Mouse (Mus musculus): ENCODE measurements around the gene Tcam1. TPM values are rescaled to one million over a fixed set of nuclear protein-coding genes. Genes with fewer than 3 reads are reported as not detected.

Tcam1 gene
- total and polyA plus RNA-seq, 3 experiments, result 4.6 to 8.9 TPM; not detected in 1

GRCm38 (mm10) chr11:106267871-106268270 is 8.6 kb upstream of the Tcam1 start:
- Histone ChIP-seq H3K36me3 (ENCODE audit: control insufficient read depth in 1 of 2, insufficient read depth in 2 of 2, low read length in 2 of 2) (peaks cover 13 to 28% of the 10 kb centered on the region in 2 experiments), H3K9me3 (replicated peaks; ENCODE audit: insufficient read depth, low read length) (no peaks in the 10 kb centered on the region), H3K4me3 (ENCODE audit: control insufficient read depth in 1 of 2, insufficient read depth in 1 of 2, low read depth in 2 of 2, low read length in 2 of 2) (no peak overlapping the region), H3K79me2 (ENCODE audit: control insufficient read depth, insufficient read depth, low read length, poor library complexity) (peaks cover 39% of the 10 kb centered on the region), H3K4me1 (ENCODE audit: control insufficient read depth in 1 of 2, insufficient read depth in 2 of 2, low read length in 2 of 2) (peaks cover 0 to 24% of the 10 kb centered on the region in 2 experiments; a peak in 3 of 4 replicates), H3K27me3 (ENCODE audit: control insufficient read depth in 1 of 2, insufficient read depth in 2 of 2, low read length in 2 of 2) (no peaks in the 10 kb centered on the region), H3K27ac (ENCODE audit: control insufficient read depth, low read depth, low read length) (no peak overlapping the region), H3K9ac (ENCODE audit: control insufficient read depth, low read depth, low read length, poor library complexity, severe bottlenecking) (no peak overlapping the region)
- no peak for TF ChIP-seq E2F4 (IDR thresholded peaks at IDR 0.05; ENCODE audit: borderline replicate concordance, low read depth, low read length)
- no peak for TF ChIP-seq UBTF (IDR thresholded peaks at IDR 0.05; ENCODE audit: borderline replicate concordance, insufficient read depth, low read depth, low read length)
- no peak for TF ChIP-seq NRF1 (IDR thresholded peaks at IDR 0.05; ENCODE audit: insufficient read depth, low read depth, low read length, poor library complexity, severe bottlenecking)
- no peak for DNase-seq (ENCODE audit: low read depth, low spot score)

GRCm38 (mm10) chr11:106268326-106269059 is 8.0 kb upstream of the Tcam1 start:
- Histone ChIP-seq H3K9me3 (replicated peaks; ENCODE audit: insufficient read depth, low read length) (no peaks in the 10 kb centered on the region), H3K36me3 (ENCODE audit: control insufficient read depth in 1 of 2, insufficient read depth in 2 of 2, low read length in 2 of 2) (peaks cover 13 to 23% of the 10 kb centered on the region in 2 experiments), H3K79me2 (ENCODE audit: control insufficient read depth, insufficient read depth, low read length, poor library complexity) (peaks cover 43% of the 10 kb centered on the region), H3K9ac (ENCODE audit: control insufficient read depth, low read depth, low read length, poor library complexity, severe bottlenecking) (no peak overlapping the region), H3K4me1 (ENCODE audit: control insufficient read depth in 1 of 2, insufficient read depth in 2 of 2, low read length in 2 of 2) (peaks cover 0 to 24% of the 10 kb centered on the region in 2 experiments; a peak in 3 of 4 replicates), H3K4me3 (ENCODE audit: control insufficient read depth in 1 of 2, insufficient read depth in 1 of 2, low read depth in 2 of 2, low read length in 2 of 2) (no peak overlapping the region), H3K27ac (ENCODE audit: control insufficient read depth, low read depth, low read length) (no peak overlapping the region), H3K27me3 (ENCODE audit: control insufficient read depth in 1 of 2, insufficient read depth in 2 of 2, low read length in 2 of 2) (no peaks in the 10 kb centered on the region)
- no peak for DNase-seq (ENCODE audit: low read depth, low spot score)
- no peak for TF ChIP-seq HCFC1 (IDR thresholded peaks at IDR 0.05; ENCODE audit: low read depth, low read length)
- TF ChIP-seq ZKSCAN1 (IDR thresholded peaks at IDR 0.05; ENCODE audit: low read depth, low read length), result no peak
- no peak for TF ChIP-seq ZC3H11A (IDR thresholded peaks at IDR 0.05; ENCODE audit: low read depth, low read length)
- TF ChIP-seq ELF1 (IDR thresholded peaks at IDR 0.05; ENCODE audit: low read depth, low read length), result no peak
- no peak for TF ChIP-seq ZNF384 (IDR thresholded peaks at IDR 0.05; ENCODE audit: low read depth, low read length)
- no peak for TF ChIP-seq MAX (IDR thresholded peaks at IDR 0.05; ENCODE audit: low read length)
- TF ChIP-seq RAD21 (IDR thresholded peaks at IDR 0.05; ENCODE audit: low read depth, low read length), result no peak
- no peak for TF ChIP-seq GATA1 (IDR thresholded peaks at IDR 0.05; ENCODE audit: low read depth, low read length)
- TF ChIP-seq USF1 (IDR thresholded peaks at IDR 0.05; ENCODE audit: low read depth, low read length), result no peak
- no peak for TF ChIP-seq EP300 (IDR thresholded peaks at IDR 0.05; ENCODE audit: low read depth in 1 of 2, low read length in 2 of 2)
- TF ChIP-seq MAFK (IDR thresholded peaks at IDR 0.05; ENCODE audit: borderline replicate concordance, low read depth, low read length), result no peak
- no peak for TF ChIP-seq MEF2A (IDR thresholded peaks at IDR 0.05; ENCODE audit: extremely low read depth, insufficient replicate concordance, low read depth, low read length, poor library complexity, severe bottlenecking)
- no peak for TF ChIP-seq JUND (IDR thresholded peaks at IDR 0.05; ENCODE audit: low read depth, low read length)
- no peak for TF ChIP-seq CHD1 (IDR thresholded peaks at IDR 0.05; ENCODE audit: low read depth, low read length)
- TF ChIP-seq TCF12 (IDR thresholded peaks at IDR 0.05; ENCODE audit: low read depth, low read length), result no peak
- no peak for TF ChIP-seq NRF1 (IDR thresholded peaks at IDR 0.05; ENCODE audit: insufficient read depth, low read depth, low read length, poor library complexity, severe bottlenecking)
